Mouse (Mus musculus) lung, postnatal 0 days (tissue): ENCODE results near the gene Emc1.

Source experiments
- CTCF ChIP-seq: IDR thresholded peaks from 2 replicates; pipeline ENCODE4 v1.5.1; 2016; ENCODE audit warnings: antibody characterized with exemption, mild to moderate bottlenecking
- EP300 ChIP-seq: IDR thresholded peaks from 2 replicates; pipeline ENCODE4 v1.6.1; 2016; ENCODE audit warnings: antibody characterized with exemption, mild to moderate bottlenecking, control low read depth

- no peak for TF ChIP-seq EP300
- TF ChIP-seq CTCF = no peak
Measured at GRCm38 (mm10) chr4:139382231-139382630, 29.8 kb downstream of the Emc1 start.
